Comparison of ENCODE assay signal across 8 mouse cellular contexts in the genomic region with DNA sequence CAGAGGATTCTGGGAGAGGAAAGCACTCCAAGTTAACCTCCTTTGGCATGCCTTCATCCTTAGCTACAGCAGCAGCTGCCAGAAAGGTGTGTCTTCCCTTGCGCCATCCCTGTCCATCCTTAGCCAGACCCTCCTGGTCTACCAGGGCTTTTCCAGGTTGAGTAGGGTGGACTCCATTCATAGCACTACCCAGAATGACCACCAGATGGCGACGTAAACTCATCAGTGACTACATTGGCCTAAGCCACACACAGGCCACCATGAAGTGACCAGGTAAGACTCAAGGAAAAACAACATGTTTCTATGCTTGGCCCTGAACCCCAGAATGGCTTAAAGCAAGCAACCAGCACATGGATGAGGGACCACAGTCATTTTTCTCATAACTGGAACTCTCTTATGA. TPM values are rescaled to one million over a fixed set of nuclear protein-coding genes. Genes with fewer than 3 reads are reported as not detected.
DNase-seq lines count a peak whose midpoint lies in the region; ATAC-seq lines count a peak whose summit lies in the region.

No protein-coding gene starts in this region.

- peak; percentile 60; the same call in 1 of the 2 replicates for ATAC-seq in heart, embryonic 15.5 days (replicated peaks; ENCODE audit: insufficient number of reproducible peaks, insufficient read depth, low FRiP score, low read depth)
- ATAC-seq in liver, embryonic 12.5 days, result peak; percentile 63
- ATAC-seq in neural tube, embryonic 11.5 days (ENCODE audit: insufficient read depth, low FRiP score, low TSS enrichment), result peak; percentile 63; the same call in 1 of the 2 replicates
- peak; percentile 84; the same call in 1 of the 2 replicates for ATAC-seq in stomach, embryonic 15.5 days (ENCODE audit: insufficient read depth, low FRiP score, low read depth)

- no peaks in the 10 kb centered on the region for H3K36me3 ChIP-seq in heart, embryonic 15.5 days
- H3K36me3 ChIP-seq in liver, embryonic 12.5 days, result no peaks in the 10 kb centered on the region
- no peaks in the 10 kb centered on the region for H3K36me3 ChIP-seq in neural tube, embryonic 11.5 days (ENCODE audit: control insufficient read depth, insufficient read depth, low read length)
- H3K36me3 ChIP-seq in stomach, embryonic 15.5 days, result no peaks in the 10 kb centered on the region

- 8% methylated on average over 3 of the region's 3 CpGs for WGBS in heart, embryonic 15.5 days
- 11% methylated on average over 3 of the region's 3 CpGs for WGBS in liver, embryonic 12.5 days (ENCODE audit: insufficient replicate concordance)
- 10% methylated on average over 3 of the region's 3 CpGs for WGBS in neural tube, embryonic 11.5 days
- WGBS in stomach, embryonic 15.5 days, result 10% methylated on average over 3 of the region's 3 CpGs

- H3K4me2 ChIP-seq in heart, embryonic 15.5 days, result no peak overlapping the region
- H3K4me2 ChIP-seq in liver, embryonic 12.5 days, result no peak overlapping the region
- H3K4me2 ChIP-seq in neural tube, embryonic 11.5 days (ENCODE audit: low read depth), result no peak overlapping the region
- H3K4me2 ChIP-seq in stomach, embryonic 15.5 days, result no peak overlapping the region

- no peak overlapping the region for H3K27ac ChIP-seq in heart, embryonic 15.5 days
- H3K27ac ChIP-seq in liver, embryonic 12.5 days, result no peak overlapping the region
- H3K27ac ChIP-seq in neural tube, embryonic 11.5 days (ENCODE audit: low read depth, low read length), result no peak overlapping the region
- H3K27ac ChIP-seq in stomach, embryonic 15.5 days, result no peak overlapping the region

- peaks cover 22% of the 10 kb centered on the region for H3K27me3 ChIP-seq in heart, embryonic 15.5 days
- peaks cover 16% of the 10 kb centered on the region; the same call in 1 of the 2 replicates for H3K27me3 ChIP-seq in liver, embryonic 12.5 days (replicated peaks)
- no peaks in the 10 kb centered on the region for H3K27me3 ChIP-seq in neural tube, embryonic 11.5 days (ENCODE audit: control insufficient read depth, insufficient read depth, low read length)
- no peaks in the 10 kb centered on the region for H3K27me3 ChIP-seq in stomach, embryonic 15.5 days (replicated peaks)

- H3K4me3 ChIP-seq in heart, embryonic 15.5 days, result no peak overlapping the region
- no peak overlapping the region for H3K4me3 ChIP-seq in liver, embryonic 12.5 days
- H3K4me3 ChIP-seq in neural tube, embryonic 11.5 days (ENCODE audit: low read depth, low read length), result no peak overlapping the region
- no peak overlapping the region for H3K4me3 ChIP-seq in stomach, embryonic 15.5 days (replicated peaks)

- H3K9ac ChIP-seq in heart, embryonic 15.5 days, result no peak overlapping the region
- no peak overlapping the region for H3K9ac ChIP-seq in liver, embryonic 12.5 days
- no peak overlapping the region for H3K9ac ChIP-seq in neural tube, embryonic 11.5 days (ENCODE audit: low read length)
- no peak overlapping the region for H3K9ac ChIP-seq in stomach, embryonic 15.5 days

- DNase-seq in CD8-positive naive resting alpha-beta T cell, adult 2 months (ENCODE audit: low read depth in 2 of 2, low spot score in 2 of 2), result peak; percentile 76 to 80
- peak; percentile 69 for DNase-seq in c-Kit-negative CD71-positive TER-119-positive erythroid progenitor cells, embryonic 14.5 days (ENCODE audit: low read depth, low spot score)
- peak; percentile 62 for DNase-seq in fibroblast of lung, adult 2 months (ENCODE audit: low read depth)
- peak; percentile 92 for DNase-seq in kidney, postnatal 10 days
- peak; percentile 83 for DNase-seq in neural tube, embryonic 11.5 days (ENCODE audit: low spot score)

- no peaks in the 10 kb centered on the region for H3K9me3 ChIP-seq in heart, embryonic 15.5 days (replicated peaks)
- H3K9me3 ChIP-seq in liver, embryonic 12.5 days (replicated peaks), result no peaks in the 10 kb centered on the region
- H3K9me3 ChIP-seq in neural tube, embryonic 11.5 days (ENCODE audit: control insufficient read depth, low read length), result no peaks in the 10 kb centered on the region
- no peaks in the 10 kb centered on the region for H3K9me3 ChIP-seq in stomach, embryonic 15.5 days

- H3K4me1 ChIP-seq in heart, embryonic 15.5 days (replicated peaks), result no peaks in the 10 kb centered on the region
- H3K4me1 ChIP-seq in liver, embryonic 12.5 days, result no peaks in the 10 kb centered on the region
- no peaks in the 10 kb centered on the region for H3K4me1 ChIP-seq in neural tube, embryonic 11.5 days (ENCODE audit: control insufficient read depth, insufficient read depth, low read length)
- H3K4me1 ChIP-seq in stomach, embryonic 15.5 days, result no peaks in the 10 kb centered on the region

RNA-seq across cellular contexts. Expression of a gene that starts 8.3 kb away (rescaled TPM):
- polyA plus RNA-seq in heart, embryonic 15.5 days (2015; fragmentation: Nextera tagmentation; extraction: Ambion mirVana), result 16.3 and 20.1 TPM in 2 replicates
- polyA plus RNA-seq in liver, embryonic 12.5 days (2016; fragmentation: Nextera tagmentation; extraction: Ambion mirVana), result 3.0 and 3.4 TPM in 2 replicates
- polyA plus RNA-seq in neural tube, embryonic 11.5 days (2014; fragmentation: Nextera tagmentation; extraction: Ambion mirVana), result 38.7 and 43.7 TPM in 2 replicates
- 19.7 and 21.3 TPM in 2 replicates for polyA plus RNA-seq in stomach, embryonic 15.5 days (2015; fragmentation: Nextera tagmentation; extraction: Ambion mirVana)
